Mouse (Mus musculus): ENCODE data around the gene Cebpg. TPM values are rescaled to one million over a fixed set of nuclear protein-coding genes. Genes with fewer than 3 reads are reported as not detected.

Cebpg gene
- polyA plus RNA-seq, 1 experiment: 4.2 TPM

GRCm38 (mm10) chr7:35013228-35013627 lies 43.1 kb downstream of the Cebpg start:
- no peak for TF ChIP-seq CTCF (IDR thresholded peaks at IDR 0.05; ENCODE audit: extremely low read depth, insufficient read depth, insufficient read length, insufficient replicate concordance)
- no peak for TF ChIP-seq POLR2A (IDR thresholded peaks at IDR 0.05; ENCODE audit: low read depth, low read length)
- no peak overlapping the region for H3K4me3 ChIP-seq (ENCODE audit: extremely low read depth, insufficient read depth, insufficient read length)
- WGBS: 95% methylated on average over 9 of the region's 9 CpGs
- no peak overlapping the region for H3K27ac ChIP-seq (ENCODE audit: insufficient read depth, low read length)
- no peaks in the 10 kb centered on the region for H3K27me3 ChIP-seq (ENCODE audit: control insufficient read depth, insufficient read depth, low read length)
- no peaks in the 10 kb centered on the region for H3K36me3 ChIP-seq (ENCODE audit: control insufficient read depth, insufficient read depth, low read length)
- no peak for DNase-seq (ENCODE audit: low read depth in 1 of 2, low spot score in 2 of 2)
- H3K4me1 ChIP-seq (ENCODE audit: control insufficient read depth, insufficient read depth, insufficient read length): no peaks in the 10 kb centered on the region

DNA sequence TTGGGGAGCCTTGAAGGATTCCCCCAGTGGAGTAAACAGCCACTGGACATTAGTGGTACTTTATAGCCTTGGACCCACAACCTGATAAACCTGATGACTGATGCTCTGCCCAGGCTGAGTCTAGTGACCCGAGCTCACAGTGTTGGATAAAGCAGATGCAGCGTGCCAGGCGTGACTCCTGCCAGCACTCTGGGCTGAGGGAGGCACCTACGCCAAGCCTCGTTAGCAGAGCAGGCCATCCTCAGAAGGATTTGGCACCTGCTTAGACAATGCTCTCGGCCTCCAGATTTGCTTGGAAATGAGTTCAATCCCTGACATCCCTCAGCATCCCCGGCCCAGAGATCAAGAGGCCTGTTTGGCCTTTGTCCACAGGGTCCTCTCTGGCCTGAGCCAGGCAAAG lies 49.7 kb downstream of the Cebpg start:
- Histone ChIP-seq H3K27me3 (ENCODE audit: control insufficient read depth, insufficient read depth, low read length) (no peaks in the 10 kb centered on the region), H3K36me3 (ENCODE audit: control insufficient read depth, insufficient read depth, low read length) (no peaks in the 10 kb centered on the region), H3K4me3 (ENCODE audit: extremely low read depth, insufficient read depth, insufficient read length) (no peak overlapping the region), H3K27ac (ENCODE audit: insufficient read depth, low read length) (no peak overlapping the region), H3K4me1 (ENCODE audit: control insufficient read depth, insufficient read depth, insufficient read length) (no peaks in the 10 kb centered on the region)
- no peak for TF ChIP-seq POLR2A (IDR thresholded peaks at IDR 0.05; ENCODE audit: low read depth, low read length)
- no peak for TF ChIP-seq CTCF (IDR thresholded peaks at IDR 0.05; ENCODE audit: extremely low read depth, insufficient read depth, insufficient read length, insufficient replicate concordance)
- no peak for DNase-seq (ENCODE audit: low read depth in 1 of 2, low spot score in 2 of 2)
- 96% methylated on average over 7 of the region's 7 CpGs for WGBS

DNA sequence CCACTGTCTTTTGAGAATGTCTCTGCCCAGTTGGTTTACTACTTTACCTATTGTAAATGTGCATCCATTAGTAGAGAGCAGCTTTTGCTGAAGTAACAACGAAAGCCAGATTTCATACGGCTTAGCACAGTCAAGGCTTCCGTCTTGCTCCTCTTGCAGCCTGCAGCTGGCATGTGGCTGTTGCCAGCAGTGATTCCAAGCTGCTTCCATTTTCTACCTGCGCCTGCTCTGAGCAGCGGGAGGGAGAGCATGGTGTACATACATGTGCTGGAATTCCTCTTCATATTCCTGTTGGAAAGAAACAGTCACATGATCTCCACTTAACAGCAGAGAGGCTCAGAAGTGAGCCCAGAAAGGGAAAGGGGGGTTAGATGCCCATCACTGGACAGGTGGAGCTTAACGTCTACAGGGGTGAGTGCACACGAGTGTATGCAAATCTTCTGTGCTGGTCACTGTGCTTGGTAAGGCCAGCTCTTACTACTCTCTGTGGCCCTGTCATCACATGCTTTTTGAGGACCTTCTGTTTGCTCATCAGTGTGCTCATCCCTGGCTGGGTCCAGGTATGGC lies 53.1 kb downstream of the Cebpg start:
- Histone ChIP-seq H3K27me3 (ENCODE audit: control insufficient read depth, insufficient read depth, low read length) (no peaks in the 10 kb centered on the region), H3K4me3 (ENCODE audit: extremely low read depth, insufficient read depth, insufficient read length) (no peak overlapping the region), H3K27ac (ENCODE audit: insufficient read depth, low read length) (no peak overlapping the region), H3K36me3 (ENCODE audit: control insufficient read depth, insufficient read depth, low read length) (no peaks in the 10 kb centered on the region), H3K4me1 (ENCODE audit: control insufficient read depth, insufficient read depth, insufficient read length) (no peaks in the 10 kb centered on the region)
- no peak for DNase-seq (ENCODE audit: low read depth in 1 of 2, low spot score in 2 of 2)
- TF ChIP-seq POLR2A (IDR thresholded peaks at IDR 0.05; ENCODE audit: low read depth, low read length) (no peak), CTCF (IDR thresholded peaks at IDR 0.05; ENCODE audit: extremely low read depth, insufficient read depth, insufficient read length, insufficient replicate concordance) (no peak)
- 91% methylated on average over 7 of the region's 7 CpGs for WGBS

GRCm38 (mm10) chr7:35000839-35001238 lies 55.5 kb downstream of the Cebpg start:
- DNase-seq (ENCODE audit: low read depth in 1 of 2, low spot score in 2 of 2): peak in 1 of 2 experiments; percentile 35
- Histone ChIP-seq H3K27me3 (ENCODE audit: control insufficient read depth, insufficient read depth, low read length) (no peaks in the 10 kb centered on the region), H3K36me3 (ENCODE audit: control insufficient read depth, insufficient read depth, low read length) (no peaks in the 10 kb centered on the region), H3K27ac (ENCODE audit: insufficient read depth, low read length) (no peak overlapping the region), H3K4me3 (ENCODE audit: extremely low read depth, insufficient read depth, insufficient read length) (no peak overlapping the region), H3K4me1 (ENCODE audit: control insufficient read depth, insufficient read depth, insufficient read length) (no peaks in the 10 kb centered on the region)
- 46% methylated on average over 6 of the region's 6 CpGs for WGBS
- TF ChIP-seq POLR2A (IDR thresholded peaks at IDR 0.05; ENCODE audit: low read depth, low read length) (no peak), CTCF (IDR thresholded peaks at IDR 0.05; ENCODE audit: extremely low read depth, insufficient read depth, insufficient read length, insufficient replicate concordance) (peak; percentile 66; the same call in 1 of the 2 replicates)

Other genes with a start within 250 kb of the Cebpg start
- gene Chst8, start 243.9 kb downstream of the Cebpg start, polyA plus RNA-seq (2012; rRNA removed): 1.6 and 2.1 TPM in 2 replicates
- gene Pepd, start 144.2 kb downstream of the Cebpg start, polyA plus RNA-seq (2012; rRNA removed): 44.0 and 48.6 TPM in 2 replicates
- gene Cebpa, start 62.7 kb upstream of the Cebpg start, polyA plus RNA-seq (2012; rRNA removed): 20.6 and 34.3 TPM in 2 replicates
- 1.3 and 1.5 TPM in 2 replicates for gene Slc7a10, start 129.8 kb upstream of the Cebpg start, polyA plus RNA-seq (2012; rRNA removed)
- gene Lrp3, start 158.9 kb upstream of the Cebpg start, polyA plus RNA-seq (2012; rRNA removed): 3.1 and 3.6 TPM in 2 replicates